Mouse (Mus musculus): ENCODE data around the gene Fbxo34. TPM values are rescaled to one million over a fixed set of nuclear protein-coding genes. Genes with fewer than 3 reads are reported as not detected.

The Fbxo34 gene
- polyA plus RNA-seq, 1 experiment from 2014 or later = 27.2 TPM

- Histone ChIP-seq H3K4me1 (ENCODE audit: control insufficient read depth, insufficient read depth, low read length) (peaks cover 7% of the 10 kb centered on the region; the same call in 1 of the 2 replicates), H3K27ac (replicated peaks; ENCODE audit: low read depth, low read length) (no peak overlapping the region), H3K4me2 (ENCODE audit: low read depth, severe bottlenecking) (no peak overlapping the region), H3K27me3 (ENCODE audit: control insufficient read depth, insufficient read depth, low read length) (no peaks in the 10 kb centered on the region), H3K4me3 (ENCODE audit: low read depth, low read length) (no peak overlapping the region), H3K36me3 (ENCODE audit: control insufficient read depth, insufficient read depth, low read length) (no peaks in the 10 kb centered on the region), H3K9ac (ENCODE audit: low read length) (no peak overlapping the region), H3K9me3 (ENCODE audit: control insufficient read depth, low read length) (no peaks in the 10 kb centered on the region)
- 0 out of 2 replicates have a peak, but pooled peaks have one; percentile 39 for ATAC-seq (ENCODE audit: insufficient number of reproducible peaks, low FRiP score, low TSS enrichment, low read depth)
- DNase-seq (ENCODE audit: low spot score) = peak; percentile 57
- WGBS = 32% methylated on average over 2 of the region's 2 CpGs
Observed at GRCm38 (mm10) chr14:47421606-47422005, 28.6 kb upstream of the Fbxo34 start.

GRCm38 (mm10) chr14:47422466-47422865 lies 27.8 kb upstream of the Fbxo34 start:
- no peak overlapping the region for H3K9ac ChIP-seq (ENCODE audit: low read length)
- DNase-seq (ENCODE audit: low spot score) (no peak), ATAC-seq (ENCODE audit: insufficient number of reproducible peaks, low FRiP score, low TSS enrichment, low read depth) (no peak)
- 0 out of 2 replicates have a peak, but pooled peaks cover under 1% of the 10 kb centered on the region for H3K4me1 ChIP-seq (ENCODE audit: control insufficient read depth, insufficient read depth, low read length)
- no peaks in the 10 kb centered on the region for H3K9me3 ChIP-seq (ENCODE audit: control insufficient read depth, low read length)
- H3K4me3 ChIP-seq (ENCODE audit: low read depth, low read length) = no peak overlapping the region
- H3K27ac ChIP-seq (replicated peaks; ENCODE audit: low read depth, low read length) = no peak overlapping the region
- no peak overlapping the region for H3K4me2 ChIP-seq (ENCODE audit: low read depth, severe bottlenecking)
- no peaks in the 10 kb centered on the region for H3K36me3 ChIP-seq (ENCODE audit: control insufficient read depth, insufficient read depth, low read length)
- WGBS = 70% methylated on average over 4 of the region's 4 CpGs
- H3K27me3 ChIP-seq (ENCODE audit: control insufficient read depth, insufficient read depth, low read length) = no peaks in the 10 kb centered on the region

GRCm38 (mm10) chr14:47432987-47433386 lies 17.2 kb upstream of the Fbxo34 start:
- no peak overlapping the region for H3K4me3 ChIP-seq (ENCODE audit: low read depth, low read length)
- no peak for ATAC-seq (ENCODE audit: insufficient number of reproducible peaks, low FRiP score, low TSS enrichment, low read depth)
- no peak overlapping the region for H3K9ac ChIP-seq (ENCODE audit: low read length)
- H3K9me3 ChIP-seq (ENCODE audit: control insufficient read depth, low read length) = no peaks in the 10 kb centered on the region
- no peaks in the 10 kb centered on the region for H3K27me3 ChIP-seq (ENCODE audit: control insufficient read depth, insufficient read depth, low read length)
- H3K4me2 ChIP-seq (ENCODE audit: low read depth, severe bottlenecking) = no peak overlapping the region
- DNase-seq (ENCODE audit: low spot score) = no peak
- H3K27ac ChIP-seq (replicated peaks; ENCODE audit: low read depth, low read length) = no peak overlapping the region
- H3K4me1 ChIP-seq (ENCODE audit: control insufficient read depth, insufficient read depth, low read length) = no peaks in the 10 kb centered on the region
- no peaks in the 10 kb centered on the region for H3K36me3 ChIP-seq (ENCODE audit: control insufficient read depth, insufficient read depth, low read length)

- Histone ChIP-seq H3K27ac (replicated peaks; ENCODE audit: low read depth, low read length) (no peak overlapping the region), H3K9me3 (ENCODE audit: control insufficient read depth, low read length) (no peaks in the 10 kb centered on the region), H3K4me3 (ENCODE audit: low read depth, low read length) (no peak overlapping the region), H3K4me1 (ENCODE audit: control insufficient read depth, insufficient read depth, low read length) (no peaks in the 10 kb centered on the region), H3K27me3 (ENCODE audit: control insufficient read depth, insufficient read depth, low read length) (no peaks in the 10 kb centered on the region), H3K36me3 (ENCODE audit: control insufficient read depth, insufficient read depth, low read length) (no peaks in the 10 kb centered on the region), H3K9ac (ENCODE audit: low read length) (no peak overlapping the region), H3K4me2 (ENCODE audit: low read depth, severe bottlenecking) (no peak overlapping the region)
- WGBS = 68% methylated on average over 3 of the region's 3 CpGs
- no peak for ATAC-seq (ENCODE audit: insufficient number of reproducible peaks, low FRiP score, low TSS enrichment, low read depth)
- DNase-seq (ENCODE audit: low spot score) = no peak
Observed at GRCm38 (mm10) chr14:47438947-47439346, 11.3 kb upstream of the Fbxo34 start.

GRCm38 (mm10) chr14:47444907-47445306 lies 5.3 kb upstream of the Fbxo34 start:
- no peak overlapping the region for H3K27ac ChIP-seq (replicated peaks; ENCODE audit: low read depth, low read length)
- H3K9ac ChIP-seq (ENCODE audit: low read length) = no peak overlapping the region
- H3K4me3 ChIP-seq (ENCODE audit: low read depth, low read length) = no peak overlapping the region
- ATAC-seq (ENCODE audit: insufficient number of reproducible peaks, low FRiP score, low TSS enrichment, low read depth) (no peak), DNase-seq (ENCODE audit: low spot score) (no peak)
- H3K4me2 ChIP-seq (ENCODE audit: low read depth, severe bottlenecking) = no peak overlapping the region
- H3K9me3 ChIP-seq (ENCODE audit: control insufficient read depth, low read length) = no peaks in the 10 kb centered on the region
- 73% methylated on average over 2 of the region's 2 CpGs for WGBS
- no peaks in the 10 kb centered on the region for H3K36me3 ChIP-seq (ENCODE audit: control insufficient read depth, insufficient read depth, low read length)
- H3K27me3 ChIP-seq (ENCODE audit: control insufficient read depth, insufficient read depth, low read length) = no peaks in the 10 kb centered on the region
- H3K4me1 ChIP-seq (ENCODE audit: control insufficient read depth, insufficient read depth, low read length) = no peaks in the 10 kb centered on the region

- Histone ChIP-seq H3K4me3 (ENCODE audit: low read depth, low read length) (no peak overlapping the region), H3K27ac (replicated peaks; ENCODE audit: low read depth, low read length) (no peak overlapping the region), H3K9ac (ENCODE audit: low read length) (no peak overlapping the region), H3K4me1 (ENCODE audit: control insufficient read depth, insufficient read depth, low read length) (no peaks in the 10 kb centered on the region), H3K27me3 (ENCODE audit: control insufficient read depth, insufficient read depth, low read length) (no peaks in the 10 kb centered on the region), H3K4me2 (ENCODE audit: low read depth, severe bottlenecking) (no peak overlapping the region), H3K9me3 (ENCODE audit: control insufficient read depth, low read length) (no peaks in the 10 kb centered on the region), H3K36me3 (ENCODE audit: control insufficient read depth, insufficient read depth, low read length) (no peaks in the 10 kb centered on the region)
- 69% methylated on average over 9 of the region's 9 CpGs for WGBS
- ATAC-seq (ENCODE audit: insufficient number of reproducible peaks, low FRiP score, low TSS enrichment, low read depth) (no peak), DNase-seq (ENCODE audit: low spot score) (no peak)
Observed at GRCm38 (mm10) chr14:47445331-47446095, 4.7 kb upstream of the Fbxo34 start.

- ATAC-seq (ENCODE audit: insufficient number of reproducible peaks, low FRiP score, low TSS enrichment, low read depth) (no peak), DNase-seq (ENCODE audit: low spot score) (no peak)
- Histone ChIP-seq H3K9me3 (ENCODE audit: control insufficient read depth, low read length) (no peaks in the 10 kb centered on the region), H3K27ac (replicated peaks; ENCODE audit: low read depth, low read length) (no peak overlapping the region), H3K4me3 (ENCODE audit: low read depth, low read length) (no peak overlapping the region), H3K4me2 (ENCODE audit: low read depth, severe bottlenecking) (no peak overlapping the region), H3K27me3 (ENCODE audit: control insufficient read depth, insufficient read depth, low read length) (no peaks in the 10 kb centered on the region), H3K36me3 (ENCODE audit: control insufficient read depth, insufficient read depth, low read length) (no peaks in the 10 kb centered on the region), H3K9ac (ENCODE audit: low read length) (no peak overlapping the region), H3K4me1 (ENCODE audit: control insufficient read depth, insufficient read depth, low read length) (no peaks in the 10 kb centered on the region)
- WGBS = 86% methylated on average over 4 of the region's 4 CpGs
Observed at GRCm38 (mm10) chr14:47459556-47459955, 9.3 kb downstream of the Fbxo34 start.

GRCm38 (mm10) chr14:47461997-47462396 lies 11.8 kb downstream of the Fbxo34 start:
- DNase-seq (ENCODE audit: low spot score) (no peak), ATAC-seq (ENCODE audit: insufficient number of reproducible peaks, low FRiP score, low TSS enrichment, low read depth) (no peak)
- Histone ChIP-seq H3K27ac (replicated peaks; ENCODE audit: low read depth, low read length) (no peak overlapping the region), H3K4me3 (ENCODE audit: low read depth, low read length) (no peak overlapping the region), H3K9ac (ENCODE audit: low read length) (no peak overlapping the region), H3K27me3 (ENCODE audit: control insufficient read depth, insufficient read depth, low read length) (no peaks in the 10 kb centered on the region), H3K36me3 (ENCODE audit: control insufficient read depth, insufficient read depth, low read length) (no peaks in the 10 kb centered on the region), H3K9me3 (ENCODE audit: control insufficient read depth, low read length) (no peaks in the 10 kb centered on the region), H3K4me2 (ENCODE audit: low read depth, severe bottlenecking) (no peak overlapping the region), H3K4me1 (ENCODE audit: control insufficient read depth, insufficient read depth, low read length) (no peaks in the 10 kb centered on the region)
- WGBS = 90% methylated on average over 8 of the region's 8 CpGs

- no peak for DNase-seq (ENCODE audit: low spot score)
- Histone ChIP-seq H3K4me3 (ENCODE audit: low read depth, low read length) (no peak overlapping the region), H3K9me3 (ENCODE audit: control insufficient read depth, low read length) (no peaks in the 10 kb centered on the region), H3K4me1 (ENCODE audit: control insufficient read depth, insufficient read depth, low read length) (no peaks in the 10 kb centered on the region), H3K36me3 (ENCODE audit: control insufficient read depth, insufficient read depth, low read length) (no peaks in the 10 kb centered on the region), H3K9ac (ENCODE audit: low read length) (no peak overlapping the region), H3K27me3 (ENCODE audit: control insufficient read depth, insufficient read depth, low read length) (no peaks in the 10 kb centered on the region), H3K4me2 (ENCODE audit: low read depth, severe bottlenecking) (no peak overlapping the region), H3K27ac (replicated peaks; ENCODE audit: low read depth, low read length) (no peak overlapping the region)
- no peak for ATAC-seq (ENCODE audit: insufficient number of reproducible peaks, low FRiP score, low TSS enrichment, low read depth)
- WGBS = 86% methylated on average over 4 of the region's 4 CpGs
Observed at GRCm38 (mm10) chr14:47462453-47462852, 12.2 kb downstream of the Fbxo34 start.

Measured in limb, embryonic 11.5 days (tissue).